Mouse (Mus musculus) thymus, postnatal 25 days (tissue): ENCODE data around the gene Frmd7.

Source experiments
- DNase-seq: peaks from one replicate; pipeline ENCODE4 v3.0.0; 2022

The Frmd7 gene

GRCm38 (mm10) chrX:50863771-50864170 is 78.7 kb downstream of the Frmd7 start:
- no peak for DNase-seq

GRCm38 (mm10) chrX:50850428-50851184 is 91.9 kb downstream of the Frmd7 start:
- DNase-seq, result no peak
